Mouse (Mus musculus): ENCODE data around the gene Rpf1. TPM values are rescaled to one million over a fixed set of nuclear protein-coding genes. Genes with fewer than 3 reads are reported as not detected.
A peak's percentile ranks its signal among the peaks of the same experiment; 100 is the strongest.

The Rpf1 gene
- total RNA-seq, 2 experiments from 2014 or later: 13.3 to 14.2 TPM

DNA sequence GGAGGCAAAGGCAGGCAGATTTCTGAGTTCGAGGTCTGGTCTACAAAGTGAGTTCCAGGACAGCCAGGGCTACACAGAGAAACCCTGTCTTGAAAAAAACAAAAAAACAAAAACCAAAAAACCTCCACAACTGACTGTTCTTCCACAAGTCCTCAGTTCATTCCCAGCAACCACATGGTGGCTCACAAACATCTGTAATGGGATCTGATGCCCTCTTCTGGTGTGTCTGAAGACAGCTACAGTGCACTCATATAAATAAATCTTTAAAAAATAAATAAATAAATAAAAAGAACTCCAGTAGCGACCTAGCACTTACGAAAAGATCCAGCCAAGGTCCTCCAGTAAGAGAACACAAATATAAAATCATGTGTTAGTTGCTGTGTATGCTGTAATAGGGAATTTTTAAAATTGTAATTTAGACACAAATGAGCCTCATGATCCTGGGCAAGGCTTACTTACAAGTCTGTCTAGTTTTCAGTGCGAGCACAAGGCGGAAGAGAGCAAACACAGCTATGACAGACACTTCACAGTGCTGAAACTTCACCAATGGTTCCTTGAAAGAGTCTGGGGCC, 917 bp downstream of the Rpf1 start:
- no peak for DNase-seq (ENCODE audit: low spot score in 2 of 2)
- intact Hi-C loops (cut with DNase I): loop anchor here (5.0 kb wide), 2 partner anchors 37 to 262 kb away; no protein-coding TSS in a partner anchor

- intact Hi-C loops (cut with DNase I): loop anchor here (10.0 kb wide), 1 partner anchor 322 kb away; no protein-coding TSS in a partner anchor
- DNase-seq (ENCODE audit: low spot score in 2 of 2): no peak
Observed at GRCm38 (mm10) chr3:146506711-146507110, 14.5 kb downstream of the Rpf1 start.

DNA sequence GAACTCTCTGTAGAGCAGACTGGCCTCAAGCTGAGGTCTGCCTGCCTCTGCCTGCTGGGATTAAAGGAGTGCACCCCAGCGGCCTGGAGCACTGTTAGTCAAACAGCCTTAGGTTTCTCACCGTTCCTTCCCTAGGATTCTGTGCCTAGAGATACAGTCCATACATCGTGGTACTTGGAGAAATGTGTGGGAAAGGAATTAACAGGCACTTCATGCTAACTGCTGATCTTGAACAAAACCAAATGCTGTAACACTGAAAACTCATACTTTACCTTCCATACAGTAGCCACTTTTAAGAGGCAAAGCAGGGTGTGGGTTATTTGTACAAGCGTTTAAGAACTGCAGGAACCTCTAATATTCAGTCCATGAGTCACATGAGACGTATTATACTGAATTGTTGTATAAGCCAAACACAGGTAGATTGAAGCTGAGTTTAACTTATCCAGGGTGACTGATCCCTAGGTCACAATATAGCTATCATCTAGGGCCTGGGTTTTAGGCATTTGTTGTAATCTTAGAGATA, 19.6 kb downstream of the Rpf1 start:
- DNase-seq (ENCODE audit: low spot score in 2 of 2): no peak
- intact Hi-C loops (cut with DNase I): loop anchor here (10.0 kb wide), 1 partner anchor 317 kb away; no protein-coding TSS in a partner anchor

GRCm38 (mm10) chr3:146500810-146501201, 20.4 kb downstream of the Rpf1 start:
- DNase-seq (ENCODE audit: low spot score in 2 of 2): no peak
- intact Hi-C loops (cut with DNase I): loop anchor here (10.0 kb wide), 1 partner anchor 316 kb away; no protein-coding TSS in a partner anchor

- peak in 1 of 2 experiments; percentile 31 for DNase-seq (ENCODE audit: low spot score in 2 of 2)
- intact Hi-C loops (cut with DNase I): loop anchor here (10.0 kb wide), 1 partner anchor 315 kb away; no protein-coding TSS in a partner anchor
Observed at GRCm38 (mm10) chr3:146500003-146500809, 21.0 kb downstream of the Rpf1 start.

- peak; percentile 48 to 63 for DNase-seq (ENCODE audit: low spot score in 2 of 2)
- intact Hi-C loops (cut with DNase I): loop anchor here (10.0 kb wide), 1 partner anchor 315 kb away; no protein-coding TSS in a partner anchor
Observed at GRCm38 (mm10) chr3:146499431-146500002, 21.7 kb downstream of the Rpf1 start, which contains the start of the genes Spata1 and Gng5. Spata1 (minus strand) TSS chr3:146499753. Gng5 (plus strand) TSS chr3:146499807.

GRCm38 (mm10) chr3:146498989-146499388, 22.2 kb downstream of the Rpf1 start:
- DNase-seq (ENCODE audit: low spot score in 2 of 2): no peak
- intact Hi-C loops (cut with DNase I): no loop called here

GRCm38 (mm10) chr3:146494941-146495340, 26.3 kb downstream of the Rpf1 start:
- DNase-seq (ENCODE audit: low spot score in 2 of 2): no peak
- intact Hi-C loops (cut with DNase I): no loop called here

DNA sequence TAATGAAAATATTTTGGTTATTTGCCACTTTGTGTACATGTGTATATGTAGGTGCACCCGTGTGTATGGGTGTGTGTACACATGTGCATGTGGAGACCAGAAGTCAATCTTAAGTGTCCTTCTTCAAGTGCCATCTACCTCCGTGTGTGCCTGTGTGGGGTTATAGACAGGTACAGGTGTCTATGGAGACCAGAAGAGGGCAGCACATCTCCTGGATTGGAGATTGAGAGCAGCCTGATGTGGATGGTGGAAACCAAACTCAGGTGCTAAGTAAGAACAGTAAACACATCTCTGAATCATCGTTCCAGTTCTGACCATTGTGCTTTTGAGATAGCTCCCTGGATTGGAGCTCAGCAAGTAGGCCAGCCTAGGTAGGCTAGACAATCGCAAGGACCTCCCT, 34.8 kb downstream of the Rpf1 start:
- no peak for DNase-seq (ENCODE audit: low spot score in 2 of 2)
- intact Hi-C loops (cut with DNase I): no loop called here

GRCm38 (mm10) chr3:146482044-146482443, 39.2 kb downstream of the Rpf1 start:
- intact Hi-C loops (cut with DNase I): loop anchor here (5.0 kb wide), 1 partner anchor 135 kb away; no protein-coding TSS in a partner anchor
- no peak for DNase-seq (ENCODE audit: low spot score in 2 of 2)

DNA sequence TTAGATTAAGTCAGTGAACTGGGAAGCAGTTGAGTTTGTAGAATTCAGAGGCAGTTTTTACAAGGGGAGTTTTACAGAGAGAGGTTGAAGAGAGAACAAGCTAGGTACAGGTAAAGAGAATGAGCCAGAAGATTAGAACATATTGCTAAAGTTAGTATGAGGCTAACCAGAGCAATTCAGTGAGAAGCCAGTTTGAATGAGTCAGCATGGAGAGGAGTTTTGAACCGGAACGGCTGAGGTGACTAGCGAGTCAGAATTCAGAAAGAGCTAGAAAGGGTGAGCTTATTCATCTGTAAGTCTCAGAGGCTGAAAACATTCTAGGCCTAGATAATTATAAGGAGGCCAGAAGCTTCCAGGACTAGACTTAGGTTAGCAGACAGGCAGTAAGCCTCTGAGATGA, 46.8 kb downstream of the Rpf1 start:
- DNase-seq (ENCODE audit: low spot score in 2 of 2): no peak
- intact Hi-C loops (cut with DNase I): no loop called here

DNA sequence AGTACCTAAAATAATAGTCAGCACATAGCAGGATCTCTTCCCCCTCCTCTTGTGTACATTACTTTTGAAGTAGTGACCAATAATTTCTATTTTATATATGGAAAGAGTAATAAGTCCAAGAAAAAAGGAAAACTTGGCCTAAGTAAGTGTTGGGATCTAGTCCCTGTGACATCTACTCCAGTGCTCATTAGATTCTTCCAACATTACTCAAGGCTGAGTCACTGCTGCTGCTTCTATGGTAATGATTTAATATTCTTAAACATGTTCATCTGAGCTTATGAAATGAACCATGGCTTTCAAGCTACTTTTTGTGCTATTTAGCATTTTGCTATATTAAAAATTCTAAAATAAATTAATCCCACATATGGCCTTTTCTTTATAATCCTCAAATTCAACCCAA, 47.5 kb downstream of the Rpf1 start:
- intact Hi-C loops (cut with DNase I): no loop called here

GRCm38 (mm10) chr3:146472657-146473056, 48.6 kb downstream of the Rpf1 start:
- intact Hi-C loops (cut with DNase I): no loop called here
- no peak for DNase-seq (ENCODE audit: low spot score in 2 of 2)

More for the DNA sequence above, 47.5 kb downstream of the Rpf1 start:
- no peak for DNase-seq (ENCODE audit: low spot score in 2 of 2)

GRCm38 (mm10) chr3:146469226-146469625, 52.0 kb downstream of the Rpf1 start:
- intact Hi-C loops (cut with DNase I): no loop called here
- no peak for DNase-seq (ENCODE audit: low spot score in 2 of 2)

DNA sequence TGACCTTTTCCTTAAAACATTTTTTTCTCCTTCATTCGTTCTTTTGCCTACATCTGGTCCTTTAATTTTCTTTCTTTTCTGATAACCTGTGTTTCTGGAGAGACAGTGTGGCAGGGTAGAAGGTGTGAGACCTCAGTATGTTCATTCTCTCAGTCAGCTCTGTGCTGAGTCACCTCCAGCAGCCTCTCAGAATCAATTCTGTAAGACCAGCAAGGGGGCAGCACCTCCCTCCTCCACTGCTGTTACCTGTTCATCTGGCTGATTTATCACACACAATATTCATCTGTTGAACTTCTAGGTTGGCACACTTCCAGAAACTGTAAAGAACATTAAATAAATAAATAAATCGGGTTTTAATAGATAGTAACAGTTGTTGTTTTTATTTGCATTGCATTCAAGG, 58.3 kb downstream of the Rpf1 start:
- intact Hi-C loops (cut with DNase I): no loop called here
- DNase-seq (ENCODE audit: low spot score in 2 of 2): no peak

Other genes with a start within 250 kb of the Rpf1 start
- 100 to 1,000 TPM; 121 to 126 TPM for gene Ssx2ip, start 116.8 kb downstream of the Rpf1 start, total RNA-seq (2021)
- gene Ctbs, start 71.6 kb downstream of the Rpf1 start, total RNA-seq (2021): 1 to 10 TPM; 6.3 to 7.2 TPM
- 1 to 10 TPM; 5.0 to 5.5 TPM for gene Spata1, start 21.7 kb downstream of the Rpf1 start, total RNA-seq (2021)
- 10 to 100 TPM; 49.7 to 50.1 TPM for gene Gng5, start 21.6 kb downstream of the Rpf1 start, total RNA-seq (2021)
- 1 to 10 TPM in 1 of 2 experiments, under 1 TPM in 1; 0.76 to 1.3 TPM for gene Uox, start 49.0 kb upstream of the Rpf1 start, total RNA-seq (2021)
- not detected for gene Dnase2b, start 94.2 kb upstream of the Rpf1 start, total RNA-seq (2021)
- gene 4930503B20Rik, start 129.9 kb upstream of the Rpf1 start, total RNA-seq (2021): under 1 TPM; 0.24 to 0.57 TPM
- gene Samd13, start 164.2 kb upstream of the Rpf1 start, total RNA-seq (2021): not detected

All from left cerebral cortex, postnatal 14 days (tissue).